Mouse (Mus musculus): ENCODE measurements around the gene 1700010B08Rik.

The 1700010B08Rik gene

DNA sequence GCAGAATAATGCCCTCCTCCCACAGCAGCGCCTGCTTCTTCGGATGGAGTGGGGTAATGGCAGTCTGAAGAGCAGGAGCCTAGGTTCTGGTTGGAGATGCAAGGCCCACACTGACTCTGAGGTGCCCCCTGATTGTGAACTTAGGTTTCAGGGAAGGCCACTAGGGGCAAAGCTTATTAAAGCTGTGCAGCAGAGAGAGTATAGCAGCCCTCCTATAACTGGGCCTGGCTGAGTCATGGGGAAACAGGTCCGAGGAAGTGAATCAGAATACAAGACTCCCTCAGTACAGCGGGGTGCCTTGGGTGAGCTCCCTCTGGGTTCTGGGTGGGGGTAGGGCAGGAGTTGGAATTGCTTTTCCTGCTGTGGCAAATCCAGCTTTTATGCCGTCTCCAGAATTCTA is 51.4 kb downstream of the 1700010B08Rik start:
- no peak for DNase-seq (ENCODE audit: low spot score)
